Mouse (Mus musculus): ENCODE data around the gene Pibf1. TPM values are rescaled to one million over a fixed set of nuclear protein-coding genes. Genes with fewer than 3 reads are reported as not detected.
A peak's percentile ranks its signal among the peaks of the same experiment; 100 is the strongest.

Pibf1 gene
- polyA plus RNA-seq, 1 experiment: 2.5 TPM

DNA sequence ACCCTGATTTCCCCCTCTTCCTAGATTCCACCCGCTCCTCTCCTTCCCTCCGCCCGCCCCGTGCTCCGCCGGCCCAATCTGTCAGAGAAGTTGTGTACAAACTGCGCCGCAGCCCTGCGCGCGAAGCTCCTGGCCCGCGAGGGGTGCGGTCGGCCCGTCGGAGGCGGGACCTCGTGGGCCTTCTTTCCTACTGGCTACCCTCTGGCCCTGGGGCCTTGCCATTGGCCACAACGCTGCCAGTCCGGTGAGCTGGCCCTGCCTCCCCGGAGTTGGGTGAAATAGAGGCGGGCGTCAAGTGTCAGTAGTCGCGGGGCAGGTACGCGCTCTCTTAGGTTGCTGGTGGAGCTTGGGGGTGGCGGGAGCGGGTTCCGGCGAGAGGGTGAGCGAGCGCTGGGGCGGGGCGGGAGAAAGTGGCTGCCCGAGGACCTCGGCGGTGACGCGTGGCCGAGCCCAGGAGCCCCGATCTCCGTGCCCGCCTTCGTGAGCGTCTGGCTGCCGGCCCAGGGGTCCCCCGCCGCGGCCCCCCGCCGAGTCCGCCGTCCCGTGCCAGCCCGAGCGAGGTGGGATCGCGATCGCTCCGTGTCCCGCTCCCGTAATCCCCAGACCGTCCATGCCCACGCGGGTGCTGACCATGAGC is 199.3 kb downstream of the Pibf1 start, which contains the start of gene Klf5:
Gene Klf5 (plus strand): TSS at position 307 of the 637 bp plus-strand sequence.
- Histone ChIP-seq H3ac (ENCODE audit: control insufficient read depth, insufficient read length, low read depth) (peak within 1 kb of the TSS; percentile 74), H3K79me3 (ENCODE audit: low read depth) (peaks cover 41% of the 10 kb centered on the region), H3K4me3 (ENCODE audit: insufficient read depth, poor library complexity, severe bottlenecking) (peak within 1 kb of the TSS; percentile 84), H3K36me3 (ENCODE audit: control insufficient read depth, insufficient read depth) (peaks cover 23% of the 10 kb centered on the region), H3K27me3 (ENCODE audit: control insufficient read depth, insufficient read depth, insufficient read length) (no peaks in the 10 kb centered on the region), H3K79me2 (ENCODE audit: control insufficient read depth, insufficient read depth) (peaks cover 50% of the 10 kb centered on the region)
- TF ChIP-seq MYOG (IDR thresholded peaks at IDR 0.05; ENCODE audit: control insufficient read depth, extremely low read depth, insufficient read length) (no peak), CTCF (IDR thresholded peaks at IDR 0.05; ENCODE audit: control insufficient read depth, insufficient read depth, insufficient read length) (no peak), FOSL1 (IDR thresholded peaks at IDR 0.05; ENCODE audit: insufficient read depth, low read length, poor library complexity, severe bottlenecking) (no peak), CEBPB (IDR thresholded peaks at IDR 0.05; ENCODE audit: low read depth) (no peak), MYOD1 (IDR thresholded peaks at IDR 0.05; ENCODE audit: control insufficient read depth, insufficient read length, low read depth) (no peak), USF1 (IDR thresholded peaks at IDR 0.05; ENCODE audit: low read depth) (no peak), MAX (IDR thresholded peaks at IDR 0.05) (peak; percentile 75)

DNA sequence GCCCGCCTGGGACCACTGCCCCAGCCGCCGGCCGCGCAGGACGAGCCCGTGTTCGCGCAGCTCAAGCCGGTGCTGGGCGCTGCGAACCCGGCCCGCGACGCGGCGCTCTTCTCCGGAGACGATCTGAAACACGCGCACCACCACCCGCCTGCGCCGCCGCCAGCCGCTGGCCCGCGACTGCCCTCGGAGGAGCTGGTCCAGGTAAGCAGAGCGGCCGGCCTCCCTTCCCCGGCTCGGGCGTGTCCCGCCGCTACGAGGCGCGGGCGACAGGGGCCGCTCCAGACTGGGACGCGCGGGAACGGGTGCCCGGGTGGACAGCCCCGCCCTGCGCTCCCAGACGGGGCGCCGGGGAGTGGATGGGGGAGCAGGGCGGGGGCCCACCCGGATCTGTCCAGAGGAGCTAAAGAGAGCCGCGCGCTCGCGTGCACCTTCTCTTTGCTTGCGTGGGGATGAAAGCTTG is 199.8 kb downstream of the Pibf1 start:
- H3K4me3 ChIP-seq (ENCODE audit: insufficient read depth, poor library complexity, severe bottlenecking): peak overlapping the region; percentile 84
- H3ac ChIP-seq (ENCODE audit: control insufficient read depth, insufficient read length, low read depth): peak overlapping the region; percentile 74
- TF ChIP-seq MYOG (IDR thresholded peaks at IDR 0.05; ENCODE audit: control insufficient read depth, extremely low read depth, insufficient read length) (no peak), USF1 (IDR thresholded peaks at IDR 0.05; ENCODE audit: low read depth) (no peak), CEBPB (IDR thresholded peaks at IDR 0.05; ENCODE audit: low read depth) (no peak), FOSL1 (IDR thresholded peaks at IDR 0.05; ENCODE audit: insufficient read depth, low read length, poor library complexity, severe bottlenecking) (no peak), CTCF (IDR thresholded peaks at IDR 0.05; ENCODE audit: control insufficient read depth, insufficient read depth, insufficient read length) (no peak), MYOD1 (IDR thresholded peaks at IDR 0.05; ENCODE audit: control insufficient read depth, insufficient read length, low read depth) (no peak), MAX (IDR thresholded peaks at IDR 0.05) (no peak)
- H3K36me3 ChIP-seq (ENCODE audit: control insufficient read depth, insufficient read depth): peaks cover 28% of the 10 kb centered on the region
- peaks cover 46% of the 10 kb centered on the region for H3K79me3 ChIP-seq (ENCODE audit: low read depth)
- no peaks in the 10 kb centered on the region for H3K27me3 ChIP-seq (ENCODE audit: control insufficient read depth, insufficient read depth, insufficient read length)
- H3K79me2 ChIP-seq (ENCODE audit: control insufficient read depth, insufficient read depth): peaks cover 55% of the 10 kb centered on the region

DNA sequence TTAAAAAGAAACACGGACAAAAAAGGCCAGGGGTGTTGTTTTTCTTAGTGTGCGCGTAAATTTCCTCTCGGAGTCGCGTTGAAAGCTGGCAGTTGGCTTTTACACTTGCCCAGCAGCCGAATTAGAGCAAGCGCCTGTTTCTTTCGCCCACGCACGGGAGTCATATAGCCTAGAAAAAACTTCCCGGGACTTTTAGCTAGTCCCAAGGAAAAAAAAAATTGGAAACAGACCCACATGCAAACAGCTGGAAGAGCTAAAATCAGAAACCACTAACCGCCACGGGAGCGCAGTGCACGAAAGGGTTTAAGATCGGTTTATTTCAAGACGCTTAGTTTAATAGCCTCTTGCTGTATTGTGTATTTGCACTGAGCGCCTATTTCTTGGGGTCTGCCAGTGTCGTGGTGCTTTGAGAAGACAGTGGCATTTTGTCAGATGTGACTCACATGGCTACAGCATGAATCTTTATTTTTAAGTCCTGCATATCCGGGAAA is 200.5 kb downstream of the Pibf1 start:
- peaks cover 35% of the 10 kb centered on the region for H3K36me3 ChIP-seq (ENCODE audit: control insufficient read depth, insufficient read depth)
- H3K27me3 ChIP-seq (ENCODE audit: control insufficient read depth, insufficient read depth, insufficient read length): no peaks in the 10 kb centered on the region
- H3K79me3 ChIP-seq (ENCODE audit: low read depth): peaks cover 53% of the 10 kb centered on the region
- H3ac ChIP-seq (ENCODE audit: control insufficient read depth, insufficient read length, low read depth): peak overlapping the region; percentile 45
- TF ChIP-seq MAX (IDR thresholded peaks at IDR 0.05) (peak; percentile 23), CEBPB (IDR thresholded peaks at IDR 0.05; ENCODE audit: low read depth) (no peak), FOSL1 (IDR thresholded peaks at IDR 0.05; ENCODE audit: insufficient read depth, low read length, poor library complexity, severe bottlenecking) (no peak)
- H3K79me2 ChIP-seq (ENCODE audit: control insufficient read depth, insufficient read depth): peaks cover 62% of the 10 kb centered on the region
- H3K4me3 ChIP-seq (ENCODE audit: insufficient read depth, poor library complexity, severe bottlenecking): peak overlapping the region; percentile 84

DNA sequence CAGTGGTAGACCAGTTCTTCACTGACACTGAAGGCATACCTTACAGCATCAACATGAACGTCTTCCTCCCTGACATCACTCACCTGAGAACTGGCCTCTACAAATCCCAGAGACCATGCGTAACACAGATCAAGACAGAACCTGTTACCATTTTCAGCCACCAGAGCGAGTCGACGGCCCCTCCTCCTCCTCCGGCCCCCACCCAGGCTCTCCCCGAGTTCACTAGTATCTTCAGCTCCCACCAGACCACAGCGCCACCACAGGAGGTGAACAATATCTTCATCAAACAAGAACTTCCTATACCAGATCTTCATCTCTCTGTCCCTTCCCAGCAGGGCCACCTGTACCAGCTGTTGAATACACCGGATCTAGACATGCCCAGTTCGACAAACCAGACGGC is 202.2 kb downstream of the Pibf1 start:
- H3K79me2 ChIP-seq (ENCODE audit: control insufficient read depth, insufficient read depth): peaks cover 79% of the 10 kb centered on the region
- no peaks in the 10 kb centered on the region for H3K27me3 ChIP-seq (ENCODE audit: control insufficient read depth, insufficient read depth, insufficient read length)
- H3ac ChIP-seq (ENCODE audit: control insufficient read depth, insufficient read length, low read depth): no peak overlapping the region
- no peak overlapping the region for H3K4me3 ChIP-seq (ENCODE audit: insufficient read depth, poor library complexity, severe bottlenecking)
- peaks cover 70% of the 10 kb centered on the region for H3K79me3 ChIP-seq (ENCODE audit: low read depth)
- peaks cover 53% of the 10 kb centered on the region for H3K36me3 ChIP-seq (ENCODE audit: control insufficient read depth, insufficient read depth)
- no peak for TF ChIP-seq MYOD1 (IDR thresholded peaks at IDR 0.05; ENCODE audit: control insufficient read depth, insufficient read length, low read depth)
- no peak for TF ChIP-seq USF1 (IDR thresholded peaks at IDR 0.05; ENCODE audit: low read depth)
- no peak for TF ChIP-seq FOSL1 (IDR thresholded peaks at IDR 0.05; ENCODE audit: insufficient read depth, low read length, poor library complexity, severe bottlenecking)
- TF ChIP-seq CTCF (IDR thresholded peaks at IDR 0.05; ENCODE audit: control insufficient read depth, insufficient read depth, insufficient read length): no peak
- TF ChIP-seq CEBPB (IDR thresholded peaks at IDR 0.05; ENCODE audit: low read depth): no peak
- no peak for TF ChIP-seq MAX (IDR thresholded peaks at IDR 0.05)
- no peak for TF ChIP-seq MYOG (IDR thresholded peaks at IDR 0.05; ENCODE audit: control insufficient read depth, extremely low read depth, insufficient read length)

Other genes starting within 250 kb of the Pibf1 start
- 7.1 TPM for gene Rpl36a-ps1, start 105.1 kb upstream of the Pibf1 start, polyA plus RNA-seq (2012; fragmentation: generic; extraction: Trizol)
- gene Mzt1, start 53.3 kb upstream of the Pibf1 start, polyA plus RNA-seq (2012; fragmentation: generic; extraction: Trizol): 9.7 TPM
- gene Bora, start 53.2 kb upstream of the Pibf1 start, polyA plus RNA-seq (2012; fragmentation: generic; extraction: Trizol): 10.5 TPM
- 19.3 TPM for gene Dis3, start 346 bp downstream of the Pibf1 start, polyA plus RNA-seq (2012; fragmentation: generic; extraction: Trizol)
- 26.7 TPM for gene Klf5, start 199.3 kb downstream of the Pibf1 start, polyA plus RNA-seq (2012; fragmentation: generic; extraction: Trizol)